Mouse (Mus musculus) bone marrow macrophage, adult 2 months (primary cell): ENCODE measurements around the gene Dync1li1.

Experiments
- CTCF ChIP-seq: IDR thresholded peaks from 2 replicates; pipeline ENCODE4 v1.5.1; 2012; ENCODE audit warnings: low read depth, mild to moderate bottlenecking, low read length, moderate library complexity
- POLR2A ChIP-seq: IDR thresholded peaks from 2 replicates; pipeline ENCODE4 v1.6.1; 2012; ENCODE audit warnings: mild to moderate bottlenecking, low read depth, low read length, borderline replicate concordance

- TF ChIP-seq POLR2A (no peak), CTCF (no peak)
These were observed 24.9 kb downstream of the Dync1li1 start for GRCm38 (mm10) chr9:114713481-114713880.
